Comparison of ENCODE assay signal across 9 mouse cellular contexts in the genomic region with DNA sequence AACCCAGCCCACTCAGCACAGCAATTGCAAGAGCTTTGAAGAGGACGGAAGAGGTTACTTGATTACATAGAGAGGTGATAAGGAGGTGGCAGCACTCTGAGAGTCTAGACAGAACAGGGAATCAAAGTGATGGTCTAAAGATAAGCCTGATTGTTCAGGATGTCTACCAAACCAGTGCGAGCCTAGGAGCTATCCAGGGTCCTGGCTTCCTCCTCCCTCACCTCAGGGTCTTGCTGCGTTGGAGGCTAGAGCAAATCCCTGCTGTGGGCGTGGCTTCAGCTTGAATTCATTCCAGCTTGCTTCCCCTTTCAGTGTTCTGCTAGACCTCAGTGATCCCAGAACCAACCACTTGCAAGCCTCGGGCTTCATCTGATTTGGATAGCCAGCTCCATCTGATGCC.
DNase-seq lines count a peak whose midpoint lies in the region; ATAC-seq lines count a peak whose summit lies in the region.
"Had no signal": no experiment of that assay in that cellular context is flagged by ENCODE, and none has a peak within 500 bp of the region (broad histone marks: within the 10 kb centered on the region; RNA-seq: fewer than 3 reads in every experiment).

No protein-coding gene starts in this region.

- no peaks in the 10 kb centered on the region for H3K27me3 ChIP-seq in midbrain, embryonic 10.5 days (ENCODE audit: low read depth, poor library complexity, severe bottlenecking)
- no peaks in the 10 kb centered on the region for H3K27me3 ChIP-seq in midbrain, embryonic 13.5 days
- no peaks in the 10 kb centered on the region for H3K27me3 ChIP-seq in embryonic facial prominence, embryonic 14.5 days (replicated peaks; ENCODE audit: control insufficient read depth, insufficient read depth, low read length)
- no peaks in the 10 kb centered on the region for H3K27me3 ChIP-seq in heart, embryonic 11.5 days (ENCODE audit: control insufficient read depth, insufficient read depth, low read length)
- H3K27me3 ChIP-seq: heart, embryonic 15.5 days had no signal

- H3K27ac ChIP-seq in midbrain, embryonic 10.5 days (replicated peaks), result no peak overlapping the region
- H3K27ac ChIP-seq in midbrain, embryonic 13.5 days, result no peak overlapping the region
- no peak overlapping the region for H3K27ac ChIP-seq in embryonic facial prominence, embryonic 14.5 days (replicated peaks; ENCODE audit: low read depth, low read length)
- no peak overlapping the region for H3K27ac ChIP-seq in heart, embryonic 11.5 days (ENCODE audit: low read depth, low read length)
- H3K27ac ChIP-seq: heart, embryonic 15.5 days had no signal

- no peaks in the 10 kb centered on the region for H3K9me3 ChIP-seq in midbrain, embryonic 10.5 days (replicated peaks)
- no peaks in the 10 kb centered on the region for H3K9me3 ChIP-seq in midbrain, embryonic 13.5 days
- H3K9me3 ChIP-seq in embryonic facial prominence, embryonic 14.5 days (ENCODE audit: control insufficient read depth, low read length), result no peaks in the 10 kb centered on the region
- no peaks in the 10 kb centered on the region for H3K9me3 ChIP-seq in heart, embryonic 11.5 days (replicated peaks; ENCODE audit: control insufficient read depth, low read length)
- H3K9me3 ChIP-seq: heart, embryonic 15.5 days had no signal

- no peak overlapping the region for H3K4me2 ChIP-seq in midbrain, embryonic 13.5 days (replicated peaks)
- no peak overlapping the region for H3K4me2 ChIP-seq in embryonic facial prominence, embryonic 14.5 days (ENCODE audit: low read depth, low read length)
- H3K4me2 ChIP-seq in heart, embryonic 11.5 days, result no peak overlapping the region
- H3K4me2 ChIP-seq: heart, embryonic 15.5 days had no signal

- no peak for ATAC-seq in cerebellum, adult (ENCODE audit: insufficient number of reproducible peaks, low FRiP score, low TSS enrichment)
- ATAC-seq in midbrain, embryonic 13.5 days, result no peak
- ATAC-seq in embryonic facial prominence, embryonic 14.5 days (ENCODE audit: low read depth), result peak; percentile 63; the same call in 1 of the 2 replicates
- no peak for ATAC-seq in heart, embryonic 11.5 days (replicated peaks; ENCODE audit: insufficient number of reproducible peaks, low FRiP score, low TSS enrichment)

- H3K4me1 ChIP-seq in midbrain, embryonic 10.5 days, result 0 out of 2 replicates have a peak, but pooled peaks cover 7% of the 10 kb centered on the region
- no peaks in the 10 kb centered on the region for H3K4me1 ChIP-seq in midbrain, embryonic 13.5 days (replicated peaks)
- H3K4me1 ChIP-seq in embryonic facial prominence, embryonic 14.5 days (ENCODE audit: control insufficient read depth, insufficient read depth, low read length), result no peaks in the 10 kb centered on the region
- H3K4me1 ChIP-seq in heart, embryonic 11.5 days (ENCODE audit: control insufficient read depth, insufficient read depth, low read length), result no peaks in the 10 kb centered on the region
- H3K4me1 ChIP-seq: heart, embryonic 15.5 days had no signal

- H3K9ac ChIP-seq in midbrain, embryonic 13.5 days (replicated peaks), result no peak overlapping the region
- H3K9ac ChIP-seq in embryonic facial prominence, embryonic 14.5 days (ENCODE audit: low read depth, low read length), result no peak overlapping the region
- no peak overlapping the region for H3K9ac ChIP-seq in heart, embryonic 11.5 days (ENCODE audit: low read depth, low read length)
- H3K9ac ChIP-seq: heart, embryonic 15.5 days had no signal

- DNase-seq in cerebellum, postnatal 10 days, result peak; percentile 14 to 21
- DNase-seq in midbrain, embryonic 10.5 days (ENCODE audit: low spot score), result peak; percentile 65
- DNase-seq in embryonic facial prominence, embryonic 14.5 days (ENCODE audit: low spot score), result peak; percentile 90
- peak; percentile 39 for DNase-seq in lung, postnatal 4 days
- no peak for DNase-seq in layer of hippocampus, adult 11-12 months (ENCODE audit: low spot score)

- no peaks in the 10 kb centered on the region for H3K36me3 ChIP-seq in midbrain, embryonic 10.5 days
- no peaks in the 10 kb centered on the region for H3K36me3 ChIP-seq in midbrain, embryonic 13.5 days
- no peaks in the 10 kb centered on the region for H3K36me3 ChIP-seq in embryonic facial prominence, embryonic 14.5 days (ENCODE audit: control insufficient read depth, insufficient read depth, low read length)
- no peaks in the 10 kb centered on the region for H3K36me3 ChIP-seq in heart, embryonic 11.5 days (ENCODE audit: control insufficient read depth, insufficient read depth, low read length)
- H3K36me3 ChIP-seq: heart, embryonic 15.5 days had no signal

- H3K4me3 ChIP-seq in midbrain, embryonic 10.5 days, result no peak overlapping the region
- H3K4me3 ChIP-seq in midbrain, embryonic 13.5 days (replicated peaks), result no peak overlapping the region
- H3K4me3 ChIP-seq in embryonic facial prominence, embryonic 14.5 days (ENCODE audit: low read depth, low read length), result no peak overlapping the region
- H3K4me3 ChIP-seq in heart, embryonic 11.5 days (ENCODE audit: low read depth, low read length), result no peak overlapping the region
- H3K4me3 ChIP-seq: heart, embryonic 15.5 days had no signal

- 5% methylated on average over 5 of the region's 5 CpGs for WGBS in midbrain, embryonic 10.5 days
- 6% methylated on average over 5 of the region's 5 CpGs for WGBS in midbrain, embryonic 13.5 days
- 5% methylated on average over 5 of the region's 5 CpGs for WGBS in embryonic facial prominence, embryonic 14.5 days
- WGBS in heart, embryonic 11.5 days (ENCODE audit: insufficient replicate concordance), result 2% methylated on average over 5 of the region's 5 CpGs
